Mouse (Mus musculus): ENCODE data around the gene Gm44805. TPM values are rescaled to one million over a fixed set of nuclear protein-coding genes. Genes with fewer than 3 reads are reported as not detected.
A peak's percentile ranks its signal among the peaks of the same experiment; 100 is the strongest.

The Gm44805 gene
- polyA plus RNA-seq, 1 experiment from 2014 or later = 0.38 TPM

- ATAC-seq (replicated peaks; ENCODE audit: extremely low read depth, insufficient read depth, low FRiP score) = peak; percentile 47
- Histone ChIP-seq H3K4me1 (ENCODE audit: control insufficient read depth, insufficient read depth, low read length) (peaks cover 30% of the 10 kb centered on the region), H3K9ac (ENCODE audit: low read length) (peak overlapping the region; percentile 57), H3K36me3 (ENCODE audit: control insufficient read depth, insufficient read depth) (peaks cover 22% of the 10 kb centered on the region), H3K27ac (ENCODE audit: low read length) (peak overlapping the region; percentile 84), H3K27me3 (ENCODE audit: control insufficient read depth, insufficient read depth, low read length) (no peaks in the 10 kb centered on the region), H3K4me3 (ENCODE audit: low read length) (no peak overlapping the region), H3K9me3 (replicated peaks; ENCODE audit: control insufficient read depth, low read length) (no peaks in the 10 kb centered on the region), H3K4me2 (ENCODE audit: low read depth, low read length) (peak overlapping the region; percentile 31; the same call in 1 of the 2 replicates)
- 29% methylated on average over 22 of the region's 22 CpGs for WGBS
These were observed 20.0 kb upstream of the Gm44805 start for GRCm38 (mm10) chr7:19701069-19701761.

GRCm38 (mm10) chr7:19700299-19701068 is 19.3 kb upstream of the Gm44805 start:
- no peak for ATAC-seq (replicated peaks; ENCODE audit: extremely low read depth, insufficient read depth, low FRiP score)
- H3K4me3 ChIP-seq (ENCODE audit: low read length) = no peak overlapping the region
- no peaks in the 10 kb centered on the region for H3K27me3 ChIP-seq (ENCODE audit: control insufficient read depth, insufficient read depth, low read length)
- no peaks in the 10 kb centered on the region for H3K9me3 ChIP-seq (replicated peaks; ENCODE audit: control insufficient read depth, low read length)
- H3K9ac ChIP-seq (ENCODE audit: low read length) = peak overlapping the region; percentile 57
- H3K36me3 ChIP-seq (ENCODE audit: control insufficient read depth, insufficient read depth) = peaks cover 20% of the 10 kb centered on the region
- H3K4me1 ChIP-seq (ENCODE audit: control insufficient read depth, insufficient read depth, low read length) = peaks cover 30% of the 10 kb centered on the region
- peak overlapping the region; percentile 31; the same call in 1 of the 2 replicates for H3K4me2 ChIP-seq (ENCODE audit: low read depth, low read length)
- WGBS = 51% methylated on average over 12 of the region's 12 CpGs
- peak overlapping the region; percentile 84 for H3K27ac ChIP-seq (ENCODE audit: low read length)

GRCm38 (mm10) chr7:19699827-19700148 is 18.6 kb upstream of the Gm44805 start:
- Histone ChIP-seq H3K27ac (ENCODE audit: low read length) (peak overlapping the region; percentile 84), H3K36me3 (ENCODE audit: control insufficient read depth, insufficient read depth) (peaks cover 16% of the 10 kb centered on the region), H3K4me1 (ENCODE audit: control insufficient read depth, insufficient read depth, low read length) (peaks cover 33% of the 10 kb centered on the region), H3K9me3 (replicated peaks; ENCODE audit: control insufficient read depth, low read length) (no peaks in the 10 kb centered on the region), H3K4me2 (ENCODE audit: low read depth, low read length) (no peak overlapping the region), H3K9ac (ENCODE audit: low read length) (no peak overlapping the region), H3K27me3 (ENCODE audit: control insufficient read depth, insufficient read depth, low read length) (no peaks in the 10 kb centered on the region), H3K4me3 (ENCODE audit: low read length) (no peak overlapping the region)
- ATAC-seq (replicated peaks; ENCODE audit: extremely low read depth, insufficient read depth, low FRiP score) = no peak
- WGBS = 69% methylated on average over 4 of the region's 4 CpGs

DNA sequence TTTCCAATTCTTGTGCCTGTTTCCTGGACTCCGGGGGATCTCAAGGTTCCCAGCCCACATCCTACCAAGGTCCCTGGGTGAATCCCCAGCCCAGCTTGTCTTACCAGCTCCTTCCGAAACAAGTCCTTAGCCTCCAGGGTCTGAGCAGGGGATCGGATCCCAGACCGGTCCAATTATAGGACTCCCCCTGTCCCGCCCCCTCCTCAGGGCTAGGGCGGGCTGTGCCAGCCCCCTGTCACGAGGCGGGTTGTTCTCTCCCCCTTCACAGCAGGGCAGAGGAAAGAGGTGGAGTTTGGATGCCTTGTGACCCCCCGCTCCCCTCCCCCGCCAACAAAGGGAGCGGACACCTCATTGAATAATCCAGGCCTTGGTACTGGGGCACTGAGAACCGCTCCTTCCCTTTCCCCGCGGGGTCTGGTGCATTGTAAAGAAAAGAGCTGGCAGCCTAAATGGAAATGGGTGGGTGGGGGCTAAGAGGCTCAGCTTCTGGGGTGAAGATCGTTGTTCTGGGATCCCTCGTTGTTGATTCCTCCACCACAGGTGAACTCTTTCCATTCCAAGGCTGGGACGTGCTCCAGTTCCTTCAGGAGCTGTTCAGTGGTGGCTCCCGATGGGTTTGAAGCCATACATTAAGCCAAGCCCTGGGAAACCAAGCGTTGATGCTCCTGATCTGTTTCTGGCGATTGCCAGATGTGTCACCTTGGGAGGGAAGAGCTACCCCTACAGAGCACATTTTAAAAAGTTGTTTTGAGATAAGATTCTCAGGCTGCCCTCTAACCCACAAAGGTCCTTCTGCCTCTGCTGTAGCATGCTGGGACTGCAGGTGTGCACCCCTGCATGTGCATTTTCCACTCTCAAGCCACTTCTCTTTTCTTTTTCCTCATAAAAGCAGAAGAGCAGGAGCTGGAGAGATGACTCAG is 17.9 kb upstream of the Gm44805 start, which contains the start of gene Apoe:
Gene Apoe, minus strand, starts transcription at position 282 of the 920 bp plus-strand sequence.
- peaks cover 14% of the 10 kb centered on the region for H3K36me3 ChIP-seq (ENCODE audit: control insufficient read depth, insufficient read depth)
- peak within 1 kb of the TSS; percentile 81 for H3K4me2 ChIP-seq (ENCODE audit: low read depth, low read length)
- ATAC-seq (replicated peaks; ENCODE audit: extremely low read depth, insufficient read depth, low FRiP score) = peak; percentile 68
- H3K4me1 ChIP-seq (ENCODE audit: control insufficient read depth, insufficient read depth, low read length) = peaks cover 36% of the 10 kb centered on the region
- WGBS = 2% methylated on average over 20 of the region's 20 CpGs
- H3K9ac ChIP-seq (ENCODE audit: low read length) = peak within 1 kb of the TSS; percentile 71
- H3K27me3 ChIP-seq (ENCODE audit: control insufficient read depth, insufficient read depth, low read length) = no peaks in the 10 kb centered on the region
- H3K27ac ChIP-seq (ENCODE audit: low read length) = peak within 1 kb of the TSS; percentile 84
- H3K4me3 ChIP-seq (ENCODE audit: low read length) = peak within 1 kb of the TSS; percentile 60
- H3K9me3 ChIP-seq (replicated peaks; ENCODE audit: control insufficient read depth, low read length) = no peaks in the 10 kb centered on the region

DNA sequence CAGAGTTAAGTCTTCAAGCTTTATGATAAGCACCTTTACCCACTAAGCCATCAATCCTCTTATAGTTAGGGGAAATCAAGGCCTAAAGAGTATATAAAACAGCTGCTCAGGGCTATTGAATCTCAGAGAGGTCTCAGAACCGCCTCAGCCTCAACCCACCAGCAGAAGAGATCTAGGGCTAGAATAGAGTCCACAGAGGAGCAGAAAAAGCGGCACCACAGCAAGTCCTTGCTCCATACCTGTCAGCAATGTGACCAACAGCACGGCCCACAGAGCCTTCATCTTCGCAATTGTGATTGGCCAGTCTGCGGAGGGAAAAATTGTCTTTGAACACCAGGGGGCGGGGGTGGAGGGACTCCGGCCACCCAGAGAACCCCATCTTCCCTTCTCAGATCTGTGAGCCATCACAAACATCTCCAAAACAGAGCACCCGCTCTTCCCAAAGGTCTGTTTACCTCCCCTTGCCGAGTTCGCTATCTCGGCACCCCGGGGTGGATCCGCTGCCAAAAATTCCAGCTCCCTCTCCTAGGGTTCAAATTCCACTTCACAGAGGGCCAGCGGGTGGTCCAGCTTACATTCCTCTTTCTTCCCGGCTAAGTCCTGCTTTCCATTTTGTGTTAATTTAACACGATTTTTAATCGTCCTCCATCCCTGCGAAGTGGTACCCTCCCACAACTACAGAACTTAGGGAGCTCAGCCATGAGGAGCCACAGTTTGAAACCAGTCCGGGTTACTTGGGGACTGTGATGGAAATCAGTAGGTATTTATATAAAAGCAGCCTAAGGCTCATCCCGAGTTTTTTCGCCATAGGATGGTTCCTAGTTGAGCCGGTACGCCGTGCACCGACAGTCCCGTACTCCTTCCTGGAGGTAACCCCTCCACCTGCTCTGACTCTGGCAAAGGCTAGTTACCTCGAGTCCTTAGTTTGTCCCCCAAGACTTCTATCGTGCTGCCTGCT is 17.0 kb upstream of the Gm44805 start:
- Histone ChIP-seq H3K4me3 (ENCODE audit: low read length) (peak overlapping the region; percentile 60), H3K9me3 (replicated peaks; ENCODE audit: control insufficient read depth, low read length) (no peaks in the 10 kb centered on the region), H3K4me1 (ENCODE audit: control insufficient read depth, insufficient read depth, low read length) (peaks cover 42% of the 10 kb centered on the region), H3K4me2 (ENCODE audit: low read depth, low read length) (peak overlapping the region; percentile 81), H3K9ac (ENCODE audit: low read length) (peak overlapping the region; percentile 71), H3K27ac (ENCODE audit: low read length) (peak overlapping the region; percentile 84), H3K36me3 (ENCODE audit: control insufficient read depth, insufficient read depth) (peaks cover 14% of the 10 kb centered on the region), H3K27me3 (ENCODE audit: control insufficient read depth, insufficient read depth, low read length) (no peaks in the 10 kb centered on the region)
- no peak for ATAC-seq (replicated peaks; ENCODE audit: extremely low read depth, insufficient read depth, low FRiP score)
- WGBS = 4% methylated on average over 28 of the region's 28 CpGs

- WGBS = 89% methylated on average over 34 of the region's 34 CpGs
- peaks cover 48% of the 10 kb centered on the region for H3K4me1 ChIP-seq (ENCODE audit: control insufficient read depth, insufficient read depth, low read length)
- no peak overlapping the region for H3K4me3 ChIP-seq (ENCODE audit: low read length)
- H3K27ac ChIP-seq (ENCODE audit: low read length) = no peak overlapping the region
- no peak for ATAC-seq (replicated peaks; ENCODE audit: extremely low read depth, insufficient read depth, low FRiP score)
- H3K9ac ChIP-seq (ENCODE audit: low read length) = no peak overlapping the region
- no peaks in the 10 kb centered on the region for H3K9me3 ChIP-seq (replicated peaks; ENCODE audit: control insufficient read depth, low read length)
- no peak overlapping the region for H3K4me2 ChIP-seq (ENCODE audit: low read depth, low read length)
- no peaks in the 10 kb centered on the region for H3K27me3 ChIP-seq (ENCODE audit: control insufficient read depth, insufficient read depth, low read length)
- peaks cover 9% of the 10 kb centered on the region for H3K36me3 ChIP-seq (ENCODE audit: control insufficient read depth, insufficient read depth)
These were observed 15.2 kb upstream of the Gm44805 start for GRCm38 (mm10) chr7:19696336-19696873.

GRCm38 (mm10) chr7:19695881-19696280 is 14.7 kb upstream of the Gm44805 start:
- 73% methylated on average over 6 of the region's 6 CpGs for WGBS
- peak overlapping the region; percentile 79 for H3K27ac ChIP-seq (ENCODE audit: low read length)
- peaks cover 46% of the 10 kb centered on the region for H3K4me1 ChIP-seq (ENCODE audit: control insufficient read depth, insufficient read depth, low read length)

DNA sequence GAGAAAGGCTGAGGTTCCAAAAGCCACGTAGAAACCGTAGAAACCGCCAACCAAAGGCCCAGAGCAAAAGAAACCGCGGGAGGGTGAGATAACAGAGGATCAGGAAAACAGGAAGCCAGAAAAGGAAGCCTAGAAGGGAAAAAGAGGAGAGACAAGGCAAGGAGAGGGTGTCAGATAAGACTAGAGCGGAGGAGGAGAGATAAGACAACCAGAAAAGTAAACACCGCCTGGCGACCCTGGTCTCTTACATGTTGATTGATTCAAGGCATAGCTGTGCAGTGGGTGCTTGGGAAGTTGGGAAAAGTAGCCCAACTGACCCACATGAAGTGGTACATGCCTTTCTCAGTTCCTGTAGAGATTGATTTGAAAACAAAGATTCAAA is 14.0 kb upstream of the Gm44805 start:
- WGBS = 10% methylated on average over 8 of the region's 8 CpGs
- H3K27ac ChIP-seq (ENCODE audit: low read length) = peak overlapping the region; percentile 79
- H3K36me3 ChIP-seq (ENCODE audit: control insufficient read depth, insufficient read depth) = peaks cover 9% of the 10 kb centered on the region
- H3K4me1 ChIP-seq (ENCODE audit: control insufficient read depth, insufficient read depth, low read length) = peaks cover 39% of the 10 kb centered on the region
- H3K27me3 ChIP-seq (ENCODE audit: control insufficient read depth, insufficient read depth, low read length) = no peaks in the 10 kb centered on the region
- no peak overlapping the region for H3K9ac ChIP-seq (ENCODE audit: low read length)
- no peaks in the 10 kb centered on the region for H3K9me3 ChIP-seq (replicated peaks; ENCODE audit: control insufficient read depth, low read length)
- H3K4me3 ChIP-seq (ENCODE audit: low read length) = no peak overlapping the region
- no peak overlapping the region for H3K4me2 ChIP-seq (ENCODE audit: low read depth, low read length)
- ATAC-seq (replicated peaks; ENCODE audit: extremely low read depth, insufficient read depth, low FRiP score) = no peak

More at GRCm38 (mm10) chr7:19695881-19696280, 14.7 kb upstream of the Gm44805 start:
- H3K4me2 ChIP-seq (ENCODE audit: low read depth, low read length) = no peak overlapping the region
- H3K9ac ChIP-seq (ENCODE audit: low read length) = no peak overlapping the region
- H3K36me3 ChIP-seq (ENCODE audit: control insufficient read depth, insufficient read depth) = peaks cover 9% of the 10 kb centered on the region
- H3K4me3 ChIP-seq (ENCODE audit: low read length) = no peak overlapping the region
- no peaks in the 10 kb centered on the region for H3K9me3 ChIP-seq (replicated peaks; ENCODE audit: control insufficient read depth, low read length)
- no peaks in the 10 kb centered on the region for H3K27me3 ChIP-seq (ENCODE audit: control insufficient read depth, insufficient read depth, low read length)
- no peak for ATAC-seq (replicated peaks; ENCODE audit: extremely low read depth, insufficient read depth, low FRiP score)

All from heart, embryonic 16.5 days (tissue).